Mouse (Mus musculus) kidney, postnatal 4 days (tissue): ENCODE results near the gene F930015N05Rik.
A peak's percentile ranks its signal among the peaks of the same experiment; 100 is the strongest.

Experiments
- DNase-seq, 2 experiments: peaks; one replicate each; pipeline ENCODE4 v3.0.0; 2021; ENCODE audit warnings: mixed read lengths in 2 of 2

F930015N05Rik gene

GRCm38 (mm10) chr11:64436412-64436727, at the start of gene F930015N05Rik:
TSS of gene F930015N05Rik (minus strand) at chr11:64436653.
- DNase-seq = no peak

DNA sequence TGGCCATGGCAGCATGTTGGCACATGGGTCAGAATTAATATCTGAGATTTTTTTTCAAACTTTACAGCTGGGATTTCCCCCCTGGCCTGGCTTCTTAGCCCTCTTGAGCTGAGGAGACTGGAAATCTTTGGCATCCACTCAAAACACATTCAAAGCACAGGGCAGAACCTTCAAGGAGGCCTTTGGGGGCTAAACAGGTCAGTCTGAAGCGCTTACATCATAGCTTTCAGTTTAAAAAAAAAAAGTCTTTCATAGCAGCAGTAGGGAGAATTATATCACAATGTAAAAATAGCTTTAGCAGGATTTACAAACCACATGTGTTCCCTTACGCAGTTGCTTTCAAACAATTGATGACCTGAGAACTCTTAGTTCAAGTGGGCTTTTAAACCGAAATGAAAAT, 45.0 kb upstream of the F930015N05Rik start:
- no peak for DNase-seq

GRCm38 (mm10) chr11:64473679-64474078, 37.2 kb upstream of the F930015N05Rik start:
- DNase-seq = no peak

GRCm38 (mm10) chr11:64470689-64471088, 34.2 kb upstream of the F930015N05Rik start:
- no peak for DNase-seq

DNA sequence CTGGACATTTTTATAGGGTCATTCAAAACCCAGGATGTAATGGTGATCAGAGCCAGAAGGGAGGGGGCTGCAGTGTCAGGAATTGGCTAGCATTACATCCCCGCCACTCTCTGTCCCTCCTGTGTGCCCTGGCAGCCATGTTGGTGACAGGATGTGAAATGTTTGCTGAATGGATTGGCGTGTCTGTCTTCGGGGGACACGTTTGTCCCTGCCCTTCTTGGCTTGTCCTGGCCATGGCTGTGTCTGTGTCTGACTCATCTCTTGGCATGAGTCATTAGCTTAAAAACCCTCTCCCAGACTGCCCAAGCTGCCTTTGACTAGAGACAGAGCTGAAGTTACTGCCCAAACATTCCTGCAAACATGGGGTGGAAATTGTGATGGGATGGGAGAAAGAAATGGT, 32.3 kb upstream of the F930015N05Rik start:
- no peak for DNase-seq

DNA sequence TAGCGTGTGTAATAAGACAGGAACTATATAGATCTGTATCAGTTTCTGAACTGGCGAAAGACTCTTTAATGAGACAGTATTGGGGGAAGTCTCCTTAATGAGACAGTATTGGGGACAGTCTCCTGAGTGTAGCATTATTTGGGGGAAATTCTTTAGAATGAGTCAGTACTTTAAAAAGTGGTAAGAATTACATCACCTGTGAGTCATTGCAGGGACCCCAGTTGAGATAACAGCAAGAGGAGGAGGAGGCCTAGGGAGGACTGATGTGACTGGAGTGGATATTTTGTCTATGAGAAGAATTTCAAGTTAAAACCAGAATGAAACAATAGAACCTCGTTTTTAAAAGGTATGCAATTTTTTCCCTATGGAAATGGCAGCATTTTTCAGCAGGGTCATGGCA, 25.3 kb upstream of the F930015N05Rik start:
- DNase-seq = no peak

DNA sequence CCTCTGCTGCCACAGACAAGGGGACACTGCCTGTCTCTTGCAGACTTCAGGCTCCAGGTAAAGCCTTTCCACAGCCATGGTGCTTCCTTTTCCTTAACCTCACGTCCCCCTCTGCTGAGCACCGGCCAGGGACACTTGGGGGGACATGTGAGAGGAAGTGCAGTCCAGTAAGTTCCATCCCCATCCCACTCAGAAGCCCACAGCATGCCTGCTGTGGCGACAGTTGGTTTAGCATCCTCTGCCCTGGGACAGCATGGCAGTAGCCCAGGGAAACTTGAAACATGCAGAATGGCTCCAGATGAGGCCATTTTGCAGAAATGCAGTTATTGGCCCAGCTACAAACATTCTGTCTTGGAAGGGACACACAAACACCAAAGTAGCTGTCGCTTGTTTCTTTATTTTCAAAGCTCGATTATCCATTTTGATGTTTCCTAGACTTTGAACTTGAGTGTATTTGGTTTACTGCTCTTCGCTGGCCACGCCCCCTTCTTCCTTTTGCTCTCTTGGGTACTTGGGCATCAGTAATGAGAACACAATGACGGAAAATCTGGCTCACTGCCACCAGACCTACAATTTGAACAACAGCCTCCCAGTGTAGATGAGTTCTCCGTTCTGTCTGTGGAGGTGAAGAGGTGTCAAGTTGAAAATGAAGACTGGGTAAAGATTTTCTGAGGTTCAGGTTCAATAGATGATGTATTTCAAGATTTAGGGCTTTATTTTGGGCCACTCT, 12.3 kb upstream of the F930015N05Rik start:
- no peak for DNase-seq

GRCm38 (mm10) chr11:64445227-64445626, 8.8 kb upstream of the F930015N05Rik start:
- DNase-seq = no peak

DNA sequence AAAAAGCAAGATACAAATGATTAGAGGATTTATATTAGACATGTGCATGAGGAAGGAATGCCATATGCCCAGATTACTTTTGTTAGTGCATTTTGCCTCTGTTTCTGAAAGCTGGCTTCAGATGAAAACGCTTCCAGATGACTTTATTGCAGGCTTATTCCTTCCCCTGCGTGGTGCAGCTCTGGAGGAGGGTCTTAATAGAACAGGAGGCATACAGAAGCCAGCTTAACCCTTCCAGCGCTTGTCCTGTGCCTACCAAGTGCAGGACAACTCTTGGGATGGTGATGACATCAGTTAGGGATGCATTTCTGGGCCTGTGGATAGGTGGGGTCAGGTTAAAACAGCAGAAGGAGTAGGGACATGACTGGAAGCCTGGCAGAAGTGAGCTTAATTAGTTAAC, 6.2 kb upstream of the F930015N05Rik start:
- DNase-seq = no peak

- DNase-seq = peak in 1 of 2 experiments; percentile 22
Measured at GRCm38 (mm10) chr11:64442119-64442518, 5.7 kb upstream of the F930015N05Rik start.

DNA sequence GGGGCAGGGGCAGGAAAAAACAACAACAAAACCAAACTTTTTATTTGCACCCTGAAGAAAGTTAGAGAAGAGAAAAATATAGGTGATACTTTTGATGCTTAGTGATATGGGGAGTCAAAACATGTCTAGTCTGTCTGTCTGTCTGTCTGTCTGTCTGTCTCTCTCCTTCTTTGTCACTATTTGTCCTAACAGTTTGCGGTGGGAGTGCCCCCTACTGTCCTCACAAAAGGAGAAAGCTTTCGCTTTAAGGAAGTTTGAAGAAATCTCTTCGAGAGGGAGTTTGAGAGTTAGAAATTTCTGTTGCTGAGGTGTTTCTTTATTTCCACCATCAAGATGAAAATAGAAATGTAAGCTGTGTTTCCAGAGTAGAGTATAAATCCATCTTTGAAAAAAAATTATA, 2.5 kb upstream of the F930015N05Rik start:
- peak; percentile 31 to 39 for DNase-seq

- no peak for DNase-seq
Measured at GRCm38 (mm10) chr11:64437721-64438120, 1.3 kb upstream of the F930015N05Rik start.

- DNase-seq = no peak
Measured at GRCm38 (mm10) chr11:64436791-64437298, 392 bp upstream of the F930015N05Rik start.

GRCm38 (mm10) chr11:64435546-64436411, 674 bp downstream of the F930015N05Rik start:
- DNase-seq = peak; percentile 64 to 75

DNA sequence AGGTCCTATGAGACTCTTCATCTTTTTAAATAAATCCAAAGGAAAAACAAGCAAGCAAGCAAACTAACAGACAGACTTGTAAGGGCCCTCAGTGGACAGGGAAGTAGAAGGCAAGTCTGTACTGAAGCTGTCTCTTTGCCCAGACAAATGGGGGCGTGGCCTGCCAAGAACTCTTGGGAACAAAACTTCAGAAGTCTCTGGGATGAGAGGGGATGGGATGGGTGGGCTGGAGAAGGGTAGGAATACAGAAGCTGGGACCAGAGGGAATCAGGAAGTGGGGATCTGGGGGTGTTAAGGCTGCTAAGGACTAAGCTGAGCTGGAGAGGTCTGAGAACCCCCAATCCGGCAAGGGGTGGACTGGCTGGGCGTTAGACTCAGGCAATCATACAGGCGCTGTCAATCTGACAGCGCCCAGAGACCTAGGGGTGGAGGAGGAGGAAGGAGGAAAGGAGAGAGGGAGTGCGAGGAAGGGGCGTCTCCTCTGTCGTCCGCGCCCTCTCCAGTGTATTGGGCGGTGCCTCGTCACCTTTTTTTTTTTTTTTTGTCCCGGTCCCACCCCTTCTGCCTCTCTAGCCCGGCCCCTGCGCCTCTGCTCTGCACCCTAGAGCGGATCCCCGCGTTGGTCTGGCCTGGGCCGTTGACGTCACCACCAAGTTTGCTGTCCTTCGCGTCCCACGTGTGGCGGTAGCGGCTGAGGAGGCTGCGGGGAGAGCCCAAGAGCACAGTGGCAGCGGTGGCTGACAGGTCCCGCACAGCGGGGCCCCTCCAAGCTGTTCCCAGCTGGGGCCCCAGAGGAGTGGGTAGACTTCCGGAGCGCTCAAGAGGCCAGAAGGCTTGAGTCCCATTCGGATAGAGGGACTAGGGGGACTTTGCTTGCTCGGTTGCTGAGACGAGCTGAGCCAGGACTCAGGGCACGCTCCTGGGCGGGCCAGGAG, 1.6 kb downstream of the F930015N05Rik start, which contains the start of gene Hs3st3a1:
Gene Hs3st3a1 (plus strand): TSS at position 722 of the 935 bp plus-strand sequence.
- peak; percentile 75 to 84 for DNase-seq

DNA sequence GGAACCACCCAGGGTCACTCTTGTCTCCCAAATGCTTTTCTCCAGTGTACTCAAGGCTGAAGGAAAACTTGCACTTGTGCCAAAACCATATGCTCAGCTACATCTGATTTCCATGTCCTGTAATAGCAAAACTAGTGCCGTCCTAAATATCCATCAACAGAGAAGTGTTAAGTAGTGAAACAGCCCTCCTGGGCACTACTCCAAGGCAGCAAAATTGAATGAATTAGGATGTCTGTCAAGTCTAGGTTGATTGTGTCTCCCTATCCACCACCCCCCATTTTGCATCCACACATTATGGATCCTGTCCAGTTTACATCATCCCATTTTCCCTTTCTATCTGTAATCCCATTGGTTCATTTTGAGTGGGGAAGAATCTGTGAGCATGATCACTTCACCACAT, 17.5 kb downstream of the F930015N05Rik start:
- DNase-seq = no peak

DNA sequence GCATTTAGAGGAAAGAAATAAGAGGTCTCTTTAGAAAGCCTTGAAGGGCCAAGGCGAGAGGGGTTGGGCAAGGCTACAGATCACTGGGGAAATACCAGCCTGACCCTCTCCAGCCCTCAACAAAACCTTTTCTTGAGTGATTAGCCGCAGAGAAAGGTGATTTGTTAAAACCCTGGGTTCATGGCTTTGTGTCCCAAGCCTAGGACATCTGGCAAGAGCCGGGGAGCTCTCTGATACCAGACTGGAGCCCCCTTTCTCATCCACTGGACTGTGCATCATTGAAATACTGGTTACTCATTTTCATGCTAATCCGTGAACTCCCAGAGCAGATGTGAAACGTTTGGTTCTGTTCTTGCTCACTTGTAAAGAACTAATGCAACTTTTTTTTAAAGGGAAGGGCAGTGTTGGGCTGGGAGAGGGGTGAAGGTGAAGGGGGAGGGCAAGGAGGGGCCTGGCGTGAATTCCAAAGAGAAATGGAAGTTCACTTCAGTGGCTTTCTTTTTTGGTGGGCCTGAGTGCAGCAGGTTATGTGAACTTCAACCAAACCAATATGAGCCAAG, 35.8 kb downstream of the F930015N05Rik start:
- DNase-seq = no peak

GRCm38 (mm10) chr11:64397612-64398011, 38.8 kb downstream of the F930015N05Rik start:
- DNase-seq = no peak

DNA sequence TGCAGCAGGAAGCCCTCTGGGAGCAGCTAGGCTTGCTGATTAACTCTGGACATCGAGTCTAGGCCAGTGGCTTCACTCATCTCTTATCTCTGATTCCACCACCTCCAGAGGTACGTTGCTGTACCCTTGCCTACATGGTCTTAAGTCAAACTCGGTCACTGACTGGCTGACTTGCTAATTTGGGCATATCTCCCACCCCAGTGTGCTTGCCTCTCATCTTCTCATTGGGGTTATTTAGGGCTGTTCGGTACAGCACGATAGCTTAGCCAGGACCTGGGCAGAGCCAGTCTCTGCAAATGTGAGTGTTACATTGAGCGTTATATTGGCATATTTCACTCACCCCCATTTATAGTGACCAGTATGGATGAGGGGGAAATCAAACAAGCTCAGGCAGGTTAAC, 39.5 kb downstream of the F930015N05Rik start:
- DNase-seq = no peak

DNA sequence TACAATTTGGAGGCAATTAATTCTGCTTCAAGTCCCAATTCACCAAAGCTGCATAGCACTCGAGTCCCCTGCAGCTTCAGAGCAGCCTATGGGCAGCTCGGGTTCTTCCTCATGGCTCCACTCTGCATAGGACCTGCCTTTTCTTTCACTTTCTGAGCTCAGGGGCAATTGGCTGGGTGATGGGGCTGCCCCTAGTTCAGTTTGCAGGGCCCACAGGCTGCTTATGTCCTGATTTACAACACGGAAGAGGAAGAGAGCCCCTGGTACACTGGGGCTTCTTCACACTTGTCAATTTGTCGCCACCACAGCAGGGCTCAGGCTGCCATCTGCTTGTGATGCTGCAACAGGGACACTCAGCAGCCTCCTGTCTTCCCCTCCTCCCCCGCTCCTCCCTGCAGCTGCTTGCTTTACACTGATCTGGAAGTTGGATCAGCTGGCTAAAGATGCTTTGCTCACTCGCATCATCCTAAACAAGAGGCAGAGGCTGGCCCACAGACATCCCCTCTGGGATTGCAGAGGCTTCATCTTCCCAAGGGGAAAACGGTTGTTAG, 40.0 kb downstream of the F930015N05Rik start:
- DNase-seq = peak; percentile 42 to 55

- no peak for DNase-seq
Measured at GRCm38 (mm10) chr11:64386333-64386732, 50.1 kb downstream of the F930015N05Rik start.
